Mouse (Mus musculus): ENCODE measurements around the gene Otud3. TPM values are rescaled to one million over a fixed set of nuclear protein-coding genes. Genes with fewer than 3 reads are reported as not detected.
"Not testable (repeated sequence)": the region's sequence is repeated elsewhere in the genome, so short reads cannot be mapped to it uniquely, and the experiment has no call there.

Gene Otud3
- polyA plus RNA-seq, 1 experiment: 1.7 TPM

DNA sequence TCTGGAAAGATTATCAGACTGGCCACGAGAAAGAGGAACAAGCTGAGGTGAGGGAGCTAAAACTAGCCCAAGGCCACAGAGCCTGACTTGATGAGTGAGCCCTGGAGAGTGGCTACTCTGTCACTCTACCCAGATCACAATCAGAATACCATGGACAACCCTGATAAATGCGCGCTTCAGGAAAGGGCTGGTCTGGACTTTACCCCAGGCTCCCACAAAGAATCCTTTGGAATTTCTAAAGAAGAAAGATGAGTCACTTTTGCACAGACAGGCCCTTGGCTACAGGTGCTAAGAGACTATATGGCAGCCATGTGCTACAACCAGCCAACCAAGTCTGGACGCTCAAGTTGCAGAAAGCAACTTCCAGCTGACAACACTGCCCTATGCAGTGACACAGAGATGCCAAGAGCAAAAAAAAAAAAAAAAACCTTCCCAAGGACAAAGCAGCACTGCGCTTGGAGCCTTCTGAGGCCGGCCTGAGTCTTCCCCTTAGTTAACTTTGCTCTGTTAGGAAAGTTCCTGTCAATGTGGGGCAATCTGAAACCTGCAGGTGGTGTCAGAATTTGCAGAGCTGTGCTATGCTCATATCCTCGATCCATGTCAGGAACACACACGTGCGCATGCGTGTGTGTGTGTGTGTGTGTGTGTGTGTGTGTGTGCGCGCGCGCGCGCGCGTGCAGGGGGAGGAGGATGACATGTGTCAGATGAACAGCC, 8.0 kb downstream of the Otud3 start:
- TF ChIP-seq FLI1 (IDR thresholded peaks at IDR 0.05; ENCODE audit: low read length) (no peak), GATA1 (IDR thresholded peaks at IDR 0.05; ENCODE audit: borderline replicate concordance, low read length) (no peak)
- peaks cover 83% of the 10 kb centered on the region for H3K36me3 ChIP-seq (replicated peaks; ENCODE audit: low read length)
- peaks cover 3% of the 10 kb centered on the region; the same call in 1 of the 2 replicates for H3K4me1 ChIP-seq
- no peaks in the 10 kb centered on the region for H3K9me3 ChIP-seq
- H3K27me3 ChIP-seq (replicated peaks): no peaks in the 10 kb centered on the region
- H3K4me3 ChIP-seq (replicated peaks): no peak overlapping the region

DNA sequence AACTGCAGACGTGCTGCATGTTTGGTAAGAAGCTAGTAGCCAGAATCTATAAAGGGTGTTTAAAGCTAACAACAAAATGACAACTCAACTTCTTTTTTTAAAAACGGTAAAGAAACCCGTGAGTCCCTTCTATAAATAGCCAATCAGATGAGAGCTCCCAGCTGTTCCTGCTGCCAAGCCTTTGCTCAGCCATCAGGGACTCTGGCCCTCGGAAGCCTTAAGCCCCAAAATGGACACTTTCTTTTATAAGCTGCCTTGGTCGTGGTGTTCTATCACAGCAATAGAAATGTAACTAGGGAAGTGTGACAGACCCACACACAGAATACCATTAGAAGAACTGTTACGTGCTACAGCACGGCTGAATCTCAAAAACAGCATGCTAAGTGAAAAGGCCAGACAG, 14.4 kb downstream of the Otud3 start:
- TF ChIP-seq FLI1 (IDR thresholded peaks at IDR 0.05; ENCODE audit: low read length): no peak
- no peak for TF ChIP-seq GATA1 (IDR thresholded peaks at IDR 0.05; ENCODE audit: borderline replicate concordance, low read length)
- Histone ChIP-seq H3K4me3 (replicated peaks) (no peak overlapping the region), H3K4me1 (no peaks in the 10 kb centered on the region), H3K9me3 (no peaks in the 10 kb centered on the region), H3K27me3 (replicated peaks) (no peaks in the 10 kb centered on the region), H3K36me3 (replicated peaks; ENCODE audit: low read length) (peaks cover 88% of the 10 kb centered on the region)

DNA sequence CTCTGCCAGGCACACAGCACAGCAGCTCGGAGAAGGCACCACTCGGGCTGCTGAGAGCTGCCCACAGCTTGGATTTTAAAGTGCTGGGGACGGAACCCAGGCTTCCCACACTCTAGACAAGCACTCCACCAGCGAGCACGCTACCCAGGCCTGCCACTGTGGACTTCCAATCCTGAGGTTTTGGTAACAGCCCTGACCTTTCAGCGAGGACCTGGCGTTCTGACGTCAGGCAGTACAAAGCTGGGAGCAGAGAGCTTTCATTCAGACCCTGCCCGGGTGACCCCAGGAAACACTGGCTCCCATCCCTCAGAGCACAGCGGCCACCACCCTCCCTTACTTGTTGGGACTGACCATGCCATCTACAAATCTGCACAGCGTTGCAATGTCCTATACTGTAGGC, 20.0 kb downstream of the Otud3 start:
- peaks cover 11% of the 10 kb centered on the region for H3K27me3 ChIP-seq (replicated peaks)
- H3K4me1 ChIP-seq; H3K4me3 ChIP-seq (replicated peaks); H3K9me3 ChIP-seq: not testable (repeated sequence)
- H3K36me3 ChIP-seq (replicated peaks; ENCODE audit: low read length): peaks cover 46% of the 10 kb centered on the region

DNA sequence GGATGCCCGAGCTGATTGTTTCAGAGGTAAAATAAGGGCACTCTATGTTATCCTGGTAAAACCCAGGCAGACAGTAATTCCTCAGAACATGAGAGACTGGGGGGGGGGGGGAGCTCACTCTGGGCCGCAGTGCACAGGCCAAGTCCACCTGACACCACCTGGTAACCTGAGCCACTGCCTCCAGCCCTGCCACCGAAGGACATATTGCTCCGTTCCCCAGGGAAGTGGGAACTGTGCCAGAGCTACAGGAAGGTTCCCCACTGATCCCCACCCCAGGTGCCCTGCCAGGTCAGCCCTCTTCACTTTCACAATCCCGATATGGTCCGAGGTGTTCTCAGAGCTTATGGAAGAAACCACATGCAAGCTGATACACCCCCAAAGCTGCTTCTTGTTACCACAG, 21.1 kb downstream of the Otud3 start:
- peaks cover 19% of the 10 kb centered on the region for H3K27me3 ChIP-seq (replicated peaks)
- TF ChIP-seq GATA1 (IDR thresholded peaks at IDR 0.05; ENCODE audit: borderline replicate concordance, low read length): no peak
- TF ChIP-seq FLI1 (IDR thresholded peaks at IDR 0.05; ENCODE audit: low read length): no peak
- H3K36me3 ChIP-seq (replicated peaks; ENCODE audit: low read length): peaks cover 34% of the 10 kb centered on the region
- no peaks in the 10 kb centered on the region for H3K4me1 ChIP-seq
- no peak overlapping the region for H3K4me3 ChIP-seq (replicated peaks)
- H3K9me3 ChIP-seq: no peaks in the 10 kb centered on the region

DNA sequence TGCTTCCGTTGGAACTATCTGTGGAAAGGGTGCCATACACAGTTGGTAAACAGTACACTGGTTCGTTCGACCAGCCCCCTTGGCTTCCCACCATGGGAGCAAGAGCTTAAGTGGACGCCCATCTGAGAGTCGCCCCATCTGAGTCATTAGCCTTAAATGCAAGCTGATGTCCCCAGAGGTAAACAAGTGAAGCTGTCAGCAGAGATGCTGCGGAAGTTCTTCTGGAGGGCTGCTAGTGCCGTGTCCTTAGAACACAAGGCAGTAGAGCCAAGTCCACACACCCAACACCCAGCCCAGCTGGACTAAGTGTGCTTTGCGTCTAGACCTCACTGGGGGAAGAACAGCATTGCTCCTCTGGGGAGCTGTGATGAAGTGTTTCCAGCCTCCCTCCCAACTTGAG, 24.1 kb downstream of the Otud3 start:
- TF ChIP-seq FLI1 (IDR thresholded peaks at IDR 0.05; ENCODE audit: low read length) (no peak), GATA1 (IDR thresholded peaks at IDR 0.05; ENCODE audit: borderline replicate concordance, low read length) (no peak)
- Histone ChIP-seq H3K27me3 (replicated peaks) (peaks cover 37% of the 10 kb centered on the region), H3K4me1 (no peaks in the 10 kb centered on the region), H3K4me3 (replicated peaks) (no peak overlapping the region), H3K36me3 (replicated peaks; ENCODE audit: low read length) (peaks cover 5% of the 10 kb centered on the region), H3K9me3 (no peaks in the 10 kb centered on the region)

DNA sequence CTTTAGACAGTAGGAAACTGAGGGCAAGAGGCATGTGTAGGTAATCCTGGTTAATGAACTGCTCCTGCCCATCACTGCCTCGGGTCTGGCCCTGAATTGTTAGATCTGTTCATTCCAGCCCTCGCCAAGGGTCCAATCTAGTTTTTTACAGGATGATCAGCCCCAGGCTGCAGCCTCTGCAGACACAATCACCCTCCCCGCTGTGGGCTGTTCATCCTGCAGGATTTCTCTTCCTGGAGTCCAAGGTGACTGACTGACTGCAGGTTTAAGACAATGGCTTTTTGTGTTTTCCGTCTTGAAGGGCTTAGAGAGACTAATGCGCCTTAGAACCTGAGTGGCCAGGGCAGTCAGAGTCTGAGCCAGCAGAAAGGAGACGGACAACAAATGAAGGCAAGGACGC, 24.6 kb downstream of the Otud3 start:
- Histone ChIP-seq H3K9me3 (no peaks in the 10 kb centered on the region), H3K27me3 (replicated peaks) (peaks cover 37% of the 10 kb centered on the region), H3K4me3 (replicated peaks) (no peak overlapping the region), H3K36me3 (replicated peaks; ENCODE audit: low read length) (peaks cover under 1% of the 10 kb centered on the region), H3K4me1 (no peaks in the 10 kb centered on the region; the same call in 1 of the 2 replicates)
- no peak for TF ChIP-seq FLI1 (IDR thresholded peaks at IDR 0.05; ENCODE audit: low read length)
- TF ChIP-seq GATA1 (IDR thresholded peaks at IDR 0.05; ENCODE audit: borderline replicate concordance, low read length): no peak

DNA sequence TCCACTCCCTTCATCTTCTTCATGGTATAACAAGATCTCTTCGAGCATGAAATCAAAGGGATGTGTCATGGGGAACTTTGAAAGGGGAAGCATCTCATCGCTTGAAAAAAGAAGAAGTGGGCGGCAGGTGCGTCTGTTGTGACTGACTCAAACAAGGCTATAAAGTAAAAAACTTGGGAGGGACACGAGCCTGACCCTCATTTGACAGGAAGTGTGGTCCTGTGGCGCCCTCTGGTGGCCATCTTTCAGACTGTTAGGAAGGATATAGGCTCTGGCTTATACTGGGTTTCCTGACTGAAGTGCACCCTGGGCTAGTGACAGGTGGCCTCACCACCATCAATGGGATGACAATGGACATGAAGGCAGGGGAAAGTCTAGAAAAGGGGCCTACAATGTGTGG, 29.5 kb downstream of the Otud3 start:
- no peak overlapping the region for H3K4me3 ChIP-seq (replicated peaks)
- no peaks in the 10 kb centered on the region for H3K36me3 ChIP-seq (replicated peaks; ENCODE audit: low read length)
- peaks cover 72% of the 10 kb centered on the region for H3K27me3 ChIP-seq (replicated peaks)
- H3K4me1 ChIP-seq: peaks cover 5% of the 10 kb centered on the region; the same call in 1 of the 2 replicates
- no peaks in the 10 kb centered on the region for H3K9me3 ChIP-seq
- TF ChIP-seq GATA1 (IDR thresholded peaks at IDR 0.05; ENCODE audit: borderline replicate concordance, low read length) (no peak), FLI1 (IDR thresholded peaks at IDR 0.05; ENCODE audit: low read length) (no peak)

DNA sequence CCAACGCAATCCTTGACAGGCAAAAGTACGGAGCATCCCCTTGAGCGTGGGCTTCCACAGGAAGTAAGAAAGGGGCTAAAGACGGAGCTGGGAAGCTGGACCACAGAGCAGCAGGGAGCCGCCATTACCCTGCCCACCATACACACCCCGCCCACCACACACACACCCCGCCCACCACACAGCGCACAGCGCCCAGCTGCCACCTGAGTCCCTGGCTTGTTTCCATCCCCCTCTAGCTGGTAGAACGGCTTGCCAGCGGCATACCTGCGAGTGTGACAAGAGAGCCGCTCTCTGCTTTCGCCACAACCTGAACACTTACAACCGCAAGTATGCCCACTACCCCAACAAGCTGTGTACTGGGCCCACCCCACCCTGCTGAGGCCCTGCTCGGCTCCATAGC, 31.6 kb downstream of the Otud3 start:
- TF ChIP-seq GATA1 (IDR thresholded peaks at IDR 0.05; ENCODE audit: borderline replicate concordance, low read length) (no peak), FLI1 (IDR thresholded peaks at IDR 0.05; ENCODE audit: low read length) (no peak)
- Histone ChIP-seq H3K36me3 (replicated peaks; ENCODE audit: low read length) (no peaks in the 10 kb centered on the region), H3K4me3 (replicated peaks) (no peak overlapping the region), H3K4me1 (peaks cover 5% of the 10 kb centered on the region; the same call in 1 of the 2 replicates), H3K27me3 (replicated peaks) (peaks cover 73% of the 10 kb centered on the region), H3K9me3 (no peaks in the 10 kb centered on the region)

DNA sequence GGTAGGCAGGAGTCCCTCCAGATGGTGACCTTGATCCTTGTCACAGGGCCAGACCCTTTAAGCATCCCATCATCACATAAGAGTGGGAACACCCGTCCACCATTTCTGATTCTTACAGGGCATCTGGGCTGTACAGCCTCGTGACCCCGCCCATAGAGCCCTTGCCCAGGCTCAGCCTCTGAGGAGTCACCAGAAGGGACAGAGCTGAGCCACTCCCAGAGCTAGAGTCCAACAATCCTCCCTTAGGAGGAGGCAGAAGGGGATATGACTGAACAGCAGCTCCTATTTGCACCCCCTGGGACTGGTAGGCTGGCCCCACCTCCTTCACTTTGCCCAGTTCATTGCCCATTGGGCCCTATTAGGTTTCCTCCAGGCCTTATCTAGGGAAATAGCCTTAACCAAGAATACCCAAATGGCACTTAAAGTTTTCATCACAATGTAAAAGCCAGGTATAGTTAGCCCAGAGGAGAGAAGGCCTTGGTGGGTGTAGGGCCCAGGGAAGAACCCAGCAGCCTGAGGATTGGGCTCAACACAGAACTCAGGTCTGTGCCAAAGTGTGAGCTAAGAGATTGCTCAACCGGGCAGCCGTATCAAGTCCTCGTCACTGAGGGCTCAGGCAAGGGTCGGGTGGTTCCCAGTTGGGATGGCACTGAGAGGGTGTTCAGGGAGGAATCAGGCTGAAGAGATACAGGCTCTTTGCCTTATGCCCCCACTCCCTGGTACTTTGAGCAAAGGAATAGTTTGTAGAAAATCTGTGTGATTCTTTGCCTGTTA, 32.7 kb downstream of the Otud3 start:
- TF ChIP-seq GATA1 (IDR thresholded peaks at IDR 0.05; ENCODE audit: borderline replicate concordance, low read length) (no peak), FLI1 (IDR thresholded peaks at IDR 0.05; ENCODE audit: low read length) (no peak)
- Histone ChIP-seq H3K9me3 (0 out of 2 replicates have a peak, but pooled peaks cover under 1% of the 10 kb centered on the region), H3K36me3 (replicated peaks; ENCODE audit: low read length) (no peaks in the 10 kb centered on the region), H3K4me3 (replicated peaks) (no peak overlapping the region), H3K4me1 (peaks cover 5% of the 10 kb centered on the region; the same call in 1 of the 2 replicates), H3K27me3 (replicated peaks) (peaks cover 68% of the 10 kb centered on the region)

DNA sequence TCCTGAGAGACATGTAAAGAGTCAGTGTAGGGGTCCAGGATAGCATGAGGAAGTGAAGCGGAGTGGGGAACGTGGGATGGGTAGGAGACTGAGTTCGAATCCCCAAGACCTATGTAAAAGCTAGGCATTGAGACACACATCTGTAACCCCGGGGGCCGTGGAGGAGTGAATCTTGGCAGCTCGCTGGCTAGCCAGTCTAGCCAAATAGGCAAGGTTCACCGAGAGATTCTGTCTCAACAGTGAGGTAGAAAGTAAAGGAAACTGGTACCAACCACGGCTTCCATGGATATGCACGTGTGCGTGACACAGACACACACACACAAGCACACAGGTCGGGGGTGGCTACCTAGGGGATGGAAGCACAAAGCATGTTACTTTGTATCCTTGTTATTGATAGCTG, 33.9 kb downstream of the Otud3 start:
- Histone ChIP-seq H3K36me3 (replicated peaks; ENCODE audit: low read length) (no peaks in the 10 kb centered on the region), H3K4me3 (replicated peaks) (no peak overlapping the region), H3K4me1 (peaks cover 5% of the 10 kb centered on the region; the same call in 1 of the 2 replicates), H3K9me3 (peaks cover 13% of the 10 kb centered on the region), H3K27me3 (replicated peaks) (peaks cover 63% of the 10 kb centered on the region)
- no peak for TF ChIP-seq GATA1 (IDR thresholded peaks at IDR 0.05; ENCODE audit: borderline replicate concordance, low read length)
- no peak for TF ChIP-seq FLI1 (IDR thresholded peaks at IDR 0.05; ENCODE audit: low read length)
